Mouse (Mus musculus): ENCODE data around the gene Inhbe. TPM values are rescaled to one million over a fixed set of nuclear protein-coding genes. Genes with fewer than 3 reads are reported as not detected.

The Inhbe gene
- polyA plus RNA-seq, 1 experiment from 2014 or later: 0.05 TPM

Other genes starting within 250 kb of the Inhbe start
- gene Os9, start 233.3 kb downstream of the Inhbe start, polyA plus RNA-seq (2015; fragmentation: Nextera tagmentation; extraction: Ambion mirVana): 100 and 108 TPM in 2 replicates
- gene B4galnt1, start 189.2 kb downstream of the Inhbe start, polyA plus RNA-seq (2015; fragmentation: Nextera tagmentation; extraction: Ambion mirVana): 29.4 and 31.4 TPM in 2 replicates
- 1.1 and 1.3 TPM in 2 replicates for gene Slc26a10, start 173.8 kb downstream of the Inhbe start, polyA plus RNA-seq (2015; fragmentation: Nextera tagmentation; extraction: Ambion mirVana)
- 65.9 and 69.9 TPM in 2 replicates for gene Arhgef25, start 164.3 kb downstream of the Inhbe start, polyA plus RNA-seq (2015; fragmentation: Nextera tagmentation; extraction: Ambion mirVana)
- gene Dtx3, start 158.7 kb downstream of the Inhbe start, polyA plus RNA-seq (2015; fragmentation: Nextera tagmentation; extraction: Ambion mirVana): 90.4 and 106 TPM in 2 replicates
- gene Pip4k2c, start 142.8 kb downstream of the Inhbe start, polyA plus RNA-seq (2015; fragmentation: Nextera tagmentation; extraction: Ambion mirVana): 29.9 and 32.3 TPM in 2 replicates
- gene Kif5a, start 91.1 kb downstream of the Inhbe start, polyA plus RNA-seq (2015; fragmentation: Nextera tagmentation; extraction: Ambion mirVana): 5.6 and 6.2 TPM in 2 replicates
- 161 and 169 TPM in 2 replicates for gene Dctn2, start 88.0 kb downstream of the Inhbe start, polyA plus RNA-seq (2015; fragmentation: Nextera tagmentation; extraction: Ambion mirVana)
- gene Mbd6, start 65.4 kb downstream of the Inhbe start, polyA plus RNA-seq (2015; fragmentation: Nextera tagmentation; extraction: Ambion mirVana): 18.6 and 19.4 TPM in 2 replicates
- gene Mars, start 42.6 kb downstream of the Inhbe start, polyA plus RNA-seq (2015; fragmentation: Nextera tagmentation; extraction: Ambion mirVana): 109 and 110 TPM in 2 replicates
- 5.6 and 6.3 TPM in 2 replicates for gene Arhgap9, start 32.4 kb downstream of the Inhbe start, polyA plus RNA-seq (2015; fragmentation: Nextera tagmentation; extraction: Ambion mirVana)
- gene Gli1, start 12.4 kb downstream of the Inhbe start, polyA plus RNA-seq (2015; fragmentation: Nextera tagmentation; extraction: Ambion mirVana): 9.1 and 10.1 TPM in 2 replicates
- gene Inhbc, start 16.0 kb upstream of the Inhbe start, polyA plus RNA-seq (2015; fragmentation: Nextera tagmentation; extraction: Ambion mirVana): 0.27 TPM in 2 replicates
- 26.5 and 34.1 TPM in 2 replicates for gene R3hdm2, start 25.9 kb upstream of the Inhbe start, polyA plus RNA-seq (2015; fragmentation: Nextera tagmentation; extraction: Ambion mirVana)
- gene Stac3, start 147.3 kb upstream of the Inhbe start, polyA plus RNA-seq (2015; fragmentation: Nextera tagmentation; extraction: Ambion mirVana): 0.92 and 1.7 TPM in 2 replicates
- 92.8 and 117 TPM in 2 replicates for gene Ndufa4l2, start 160.6 kb upstream of the Inhbe start, polyA plus RNA-seq (2015; fragmentation: Nextera tagmentation; extraction: Ambion mirVana)
- 142 and 144 TPM in 2 replicates for gene Shmt2, start 168.0 kb upstream of the Inhbe start, polyA plus RNA-seq (2015; fragmentation: Nextera tagmentation; extraction: Ambion mirVana)
- gene Nxph4, start 180.1 kb upstream of the Inhbe start, polyA plus RNA-seq (2015; fragmentation: Nextera tagmentation; extraction: Ambion mirVana): 5.0 and 5.4 TPM in 2 replicates